Mouse (Mus musculus) heart, embryonic 16.5 days (tissue): ENCODE measurements around the gene Krt72. TPM values are rescaled to one million over a fixed set of nuclear protein-coding genes. Genes with fewer than 3 reads are reported as not detected.

ENCODE experiments used
- ATAC-seq: fragments of 200-750 bp; cut with Nextera tagmentation; replicated peaks from 2 replicates; pipeline ENCODE4 v1.8.0; 2017; ENCODE audit warnings: moderate number of reproducible peaks; ENCODE audit not compliant: insufficient read depth, low FRiP score; ENCODE audit errors: extremely low read depth
- H3K27ac ChIP-seq: fragments of 300-500 bp; sonication (generic); 2 replicates; pipeline ENCODE4 v1.5.1; 2014; ENCODE audit warnings: mild to moderate bottlenecking, low read length, control low read depth, moderate library complexity
- H3K27me3 ChIP-seq: fragments of 300-500 bp; sonication (generic); 2 replicates; pipeline ENCODE4 v1.6.1; 2014; ENCODE audit warnings: low read length, mixed read lengths; ENCODE audit not compliant: control insufficient read depth, insufficient read depth
- H3K36me3 ChIP-seq: fragments of 300-500 bp; sonication (generic); 2 replicates; pipeline ENCODE4 v1.6.1; 2014; ENCODE audit not compliant: control insufficient read depth, insufficient read depth
- H3K4me1 ChIP-seq: fragments of 300-500 bp; sonication (generic); 2 replicates; pipeline ENCODE4 v1.6.1; 2014; ENCODE audit warnings: low read length, mixed read lengths; ENCODE audit not compliant: control insufficient read depth, insufficient read depth
- H3K4me2 ChIP-seq: fragments of 300-500 bp; sonication (generic); 2 replicates; pipeline ENCODE4 v1.6.1; 2014; ENCODE audit warnings: low read depth, mild to moderate bottlenecking, control low read depth, low read length
- H3K4me3 ChIP-seq: fragments of 300-500 bp; sonication (generic); 2 replicates; pipeline ENCODE4 v1.5.1; 2014; ENCODE audit warnings: mild to moderate bottlenecking, control low read depth, low read length
- H3K9ac ChIP-seq: fragments of 300-500 bp; sonication (generic); 2 replicates; pipeline ENCODE4 v1.6.1; 2014; ENCODE audit warnings: low read length, control low read depth
- H3K9me3 ChIP-seq: fragments of 300-500 bp; sonication (generic); replicated peaks from 2 replicates; pipeline ENCODE4 v1.6.1; 2016; ENCODE audit warnings: low read length; ENCODE audit not compliant: control insufficient read depth
- WGBS: fragments of 180-500 bp; shearing (Covaris S2); extraction: QIAGEN DNeasy Blood & Tissue Kit; methylation state at CpG from one replicate; pipeline ENCODE4 v1.1.7; 2014; 5-methylcytosine and 5-hydroxymethylcytosine counted together
- polyA plus RNA-seq: library from polyadenylated mRNA; unstranded; fragments of >200 nt; fragmentation: Nextera tagmentation; extraction: Ambion mirVana; gene quantifications from 2 replicates; pipeline ENCODE4 v1.2.1, GENCODE M21; 2015

Gene Krt72
- polyA plus RNA-seq, 1 experiment from 2014 or later: 0.21 TPM

DNA sequence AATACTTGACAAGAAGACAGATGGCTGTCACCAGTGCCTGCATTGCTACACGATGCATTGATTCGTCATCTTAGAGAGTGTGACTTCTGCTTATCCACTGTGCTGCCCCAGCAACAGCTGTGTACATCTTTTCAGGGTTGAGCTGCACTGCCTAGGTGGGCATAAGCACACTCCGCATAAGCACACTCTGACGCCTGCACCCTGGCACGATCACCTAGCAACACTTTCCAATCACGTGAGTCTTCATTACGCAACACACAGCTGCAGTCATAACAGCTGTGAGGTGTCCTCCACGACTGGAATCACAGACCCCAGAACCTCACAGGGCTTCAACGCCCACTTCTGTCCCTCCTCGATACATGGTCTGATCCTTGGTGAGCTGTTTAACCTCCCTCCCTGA, 12.8 kb downstream of the Krt72 start:
- H3K27ac ChIP-seq: no peak overlapping the region
- no peaks in the 10 kb centered on the region for H3K4me1 ChIP-seq
- no peaks in the 10 kb centered on the region for H3K36me3 ChIP-seq
- peaks cover 23% of the 10 kb centered on the region for H3K27me3 ChIP-seq
- no peaks in the 10 kb centered on the region for H3K9me3 ChIP-seq
- H3K4me3 ChIP-seq: no peak overlapping the region
- no peak overlapping the region for H3K9ac ChIP-seq
- 69% methylated on average over 10 of the region's 10 CpGs for WGBS
- no peak overlapping the region for H3K4me2 ChIP-seq
- no peak for ATAC-seq

DNA sequence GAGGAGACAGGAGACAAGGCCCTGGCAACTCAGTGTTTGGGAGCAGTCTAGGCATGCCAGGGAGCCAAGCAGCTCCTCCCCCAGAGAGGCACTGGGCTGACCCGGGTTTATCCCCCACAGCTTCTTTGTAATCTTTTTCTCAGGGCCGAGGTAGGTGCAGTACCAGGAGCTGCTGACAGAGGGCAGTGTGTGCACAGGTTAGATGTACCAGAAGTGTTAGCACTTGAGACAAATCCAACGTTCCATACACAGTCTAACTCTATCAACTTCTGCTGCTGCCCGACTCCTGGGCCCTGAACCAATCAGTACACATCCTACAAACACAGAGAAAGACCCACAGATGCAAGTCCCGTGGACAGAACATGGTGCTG, 13.6 kb downstream of the Krt72 start:
- H3K27me3 ChIP-seq: peaks cover 23% of the 10 kb centered on the region
- H3K4me1 ChIP-seq: no peaks in the 10 kb centered on the region
- H3K9me3 ChIP-seq: no peaks in the 10 kb centered on the region
- WGBS: 6% methylated on average over 5 of the region's 5 CpGs
- ATAC-seq: peak; percentile 41; the same call in 1 of the 2 replicates
- H3K4me2 ChIP-seq: no peak overlapping the region
- no peak overlapping the region for H3K4me3 ChIP-seq
- H3K9ac ChIP-seq: no peak overlapping the region
- H3K36me3 ChIP-seq: no peaks in the 10 kb centered on the region
- no peak overlapping the region for H3K27ac ChIP-seq

DNA sequence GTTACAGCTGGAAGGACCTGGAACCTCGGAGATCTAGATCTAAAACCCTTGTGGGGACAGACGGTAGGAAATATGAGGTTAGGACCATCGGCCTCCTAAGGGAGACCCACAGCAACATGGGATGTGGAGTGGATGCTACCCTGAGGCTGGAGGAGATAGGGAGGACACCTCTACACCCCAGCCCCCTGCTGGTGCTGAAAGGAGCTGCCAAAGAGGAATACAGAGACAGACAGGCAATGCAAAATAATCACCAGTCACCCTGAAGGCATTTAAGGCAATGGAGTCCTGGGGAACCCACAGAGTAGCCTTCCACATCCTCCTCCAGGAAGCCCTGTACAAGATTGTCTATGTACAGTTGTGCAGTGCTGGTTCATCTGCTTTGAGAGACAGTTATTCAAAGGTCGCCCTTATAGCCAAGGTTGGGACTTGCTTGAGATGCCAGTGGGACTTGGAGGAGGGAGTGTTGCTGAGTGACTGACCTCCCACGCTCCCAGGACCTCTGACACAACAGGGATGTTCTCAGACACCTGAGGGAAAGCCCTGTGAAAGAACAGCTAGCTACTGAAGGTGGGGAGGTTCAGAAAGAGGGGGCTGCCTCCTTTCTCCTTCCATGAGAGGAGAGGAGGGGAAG, 14.1 kb downstream of the Krt72 start:
- peaks cover 23% of the 10 kb centered on the region for H3K27me3 ChIP-seq
- no peak overlapping the region for H3K4me2 ChIP-seq
- no peak overlapping the region for H3K9ac ChIP-seq
- ATAC-seq: no peak
- 68% methylated on average over 5 of the region's 5 CpGs for WGBS
- no peaks in the 10 kb centered on the region for H3K4me1 ChIP-seq
- no peaks in the 10 kb centered on the region for H3K9me3 ChIP-seq
- H3K27ac ChIP-seq: no peak overlapping the region
- no peak overlapping the region for H3K4me3 ChIP-seq
- H3K36me3 ChIP-seq: no peaks in the 10 kb centered on the region

DNA sequence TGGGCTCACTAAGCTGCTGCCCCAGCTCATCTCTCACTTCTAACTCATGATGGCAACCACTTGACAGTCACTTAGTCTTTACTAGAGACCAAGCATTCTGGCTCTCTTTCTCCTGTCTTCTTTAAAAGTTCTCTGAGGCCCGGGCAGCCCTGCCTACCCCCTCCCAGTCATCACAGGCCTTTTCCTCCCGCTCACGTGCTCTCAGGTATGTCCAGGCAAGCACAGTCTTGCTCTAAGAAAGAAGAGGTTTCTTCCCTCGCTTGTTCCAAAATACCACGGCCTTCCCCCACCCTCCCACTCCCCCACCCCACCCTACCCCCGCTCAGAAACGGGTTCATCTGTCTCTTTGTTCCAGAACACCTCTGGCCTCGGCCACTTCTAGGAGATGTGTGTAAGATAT, 16.0 kb downstream of the Krt72 start:
- Histone ChIP-seq H3K9ac (no peak overlapping the region), H3K4me2 (no peak overlapping the region), H3K27me3 (peaks cover 26% of the 10 kb centered on the region), H3K9me3 (no peaks in the 10 kb centered on the region), H3K27ac (no peak overlapping the region), H3K4me1 (no peaks in the 10 kb centered on the region), H3K4me3 (no peak overlapping the region), H3K36me3 (no peaks in the 10 kb centered on the region)
- ATAC-seq: no peak
- WGBS: 25% methylated on average over 8 of the region's 8 CpGs

DNA sequence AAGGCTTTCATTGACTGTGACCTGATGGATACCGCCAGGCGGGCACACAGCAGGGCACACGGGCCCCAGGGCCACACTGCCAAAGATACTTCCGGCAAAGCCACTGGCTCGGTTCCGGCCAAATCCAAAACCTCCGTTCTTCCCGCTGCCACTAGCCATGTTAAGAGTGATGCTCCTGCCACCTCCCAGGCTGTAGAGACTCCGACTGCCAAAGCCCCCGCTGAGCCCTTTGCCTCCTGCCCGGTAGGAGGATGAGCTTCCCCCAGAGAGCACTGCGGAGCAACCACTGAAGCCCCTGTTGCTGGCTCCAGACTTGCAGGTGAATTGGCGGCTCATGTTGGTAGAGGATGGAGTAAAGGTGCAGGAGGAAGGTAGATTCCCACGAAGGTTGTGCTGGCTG, 43.5 kb downstream of the Krt72 start, which contains the start of gene Krt71:
Krt71 (minus strand) TSS at position 399 of the 400 bp plus-strand sequence.
- no peak within 1 kb of the TSS for H3K4me3 ChIP-seq
- peaks cover 13% of the 10 kb centered on the region; the same call in 1 of the 2 replicates for H3K27me3 ChIP-seq
- H3K4me1 ChIP-seq: no peaks in the 10 kb centered on the region
- WGBS: 57% methylated on average over 14 of the region's 14 CpGs
- H3K4me2 ChIP-seq: no peak within 1 kb of the TSS
- H3K9ac ChIP-seq: no peak within 1 kb of the TSS
- H3K27ac ChIP-seq: no peak within 1 kb of the TSS
- no peak for ATAC-seq
- no peaks in the 10 kb centered on the region for H3K9me3 ChIP-seq
- H3K36me3 ChIP-seq: no peaks in the 10 kb centered on the region

DNA sequence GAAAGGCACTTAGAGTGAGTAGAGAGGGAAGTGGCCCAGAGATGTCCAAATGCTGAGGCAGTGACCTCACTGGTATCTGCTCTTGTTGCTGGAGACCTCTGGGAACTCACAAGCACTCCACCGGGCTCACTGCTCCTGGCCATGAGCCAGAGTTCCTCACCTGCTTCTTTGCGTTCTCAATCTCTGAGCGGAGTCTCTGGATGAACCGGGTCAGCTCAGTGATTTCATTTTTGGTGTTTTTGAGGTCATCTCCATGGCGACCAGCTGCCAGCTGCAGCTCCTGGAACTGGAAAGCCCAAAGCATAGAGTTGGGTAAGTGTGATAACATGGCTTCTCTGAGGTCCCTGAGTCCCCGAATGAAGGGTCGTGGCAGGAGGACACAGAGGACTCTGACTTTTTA, 48.5 kb downstream of the Krt72 start:
- no peak for ATAC-seq
- Histone ChIP-seq H3K27ac (no peak overlapping the region), H3K4me1 (no peaks in the 10 kb centered on the region), H3K9me3 (no peaks in the 10 kb centered on the region), H3K27me3 (peaks cover 6% of the 10 kb centered on the region; the same call in 1 of the 2 replicates), H3K4me2 (no peak overlapping the region), H3K9ac (no peak overlapping the region), H3K36me3 (no peaks in the 10 kb centered on the region), H3K4me3 (no peak overlapping the region)
- 72% methylated on average over 7 of the region's 7 CpGs for WGBS

DNA sequence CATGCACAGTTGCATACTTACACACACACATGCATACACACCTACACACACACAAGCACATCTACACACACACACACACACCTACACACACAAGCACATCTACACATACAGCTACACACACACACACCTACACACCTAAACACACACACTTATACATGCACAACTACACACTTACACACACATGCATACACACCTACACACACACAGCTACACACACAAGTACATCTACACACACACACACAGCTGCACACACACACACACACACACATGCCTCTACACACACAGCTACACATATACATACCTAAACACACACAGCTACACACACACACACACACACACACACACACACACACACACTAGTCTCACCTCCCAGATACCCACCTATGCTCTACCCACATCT, 55.6 kb downstream of the Krt72 start:
- no peaks in the 10 kb centered on the region for H3K9me3 ChIP-seq
- no peak overlapping the region for H3K4me3 ChIP-seq
- H3K27ac ChIP-seq: no peak overlapping the region
- H3K36me3 ChIP-seq: no peaks in the 10 kb centered on the region
- no peak overlapping the region for H3K4me2 ChIP-seq
- no peak overlapping the region for H3K9ac ChIP-seq
- H3K4me1 ChIP-seq: no peaks in the 10 kb centered on the region
- no peaks in the 10 kb centered on the region; the same call in 1 of the 2 replicates for H3K27me3 ChIP-seq
- ATAC-seq: no peak

Other genes with a start within 250 kb of the Krt72 start
- not detected in 2 replicates for gene Krt82, start 235.8 kb downstream of the Krt72 start, polyA plus RNA-seq
- not detected in 2 replicates for gene Krt90, start 223.5 kb downstream of the Krt72 start, polyA plus RNA-seq
- 0.17 and 0.19 TPM in 2 replicates for gene Krt75, start 212.6 kb downstream of the Krt72 start, polyA plus RNA-seq
- gene Gm5414, start 158.3 kb downstream of the Krt72 start, polyA plus RNA-seq: not detected in 2 replicates
- gene Gm5478, start 139.1 kb downstream of the Krt72 start, polyA plus RNA-seq: not detected in 2 replicates
- 0.28 TPM in 1 of 2 replicates, not detected in the other for gene Krt6b, start 106.2 kb downstream of the Krt72 start, polyA plus RNA-seq
- 0.62 TPM in 2 replicates for gene Krt6a, start 92.2 kb downstream of the Krt72 start, polyA plus RNA-seq
- 11.4 and 17.2 TPM in 2 replicates for gene Krt5, start 73.6 kb downstream of the Krt72 start, polyA plus RNA-seq
- 0.07 TPM in 1 of 2 replicates, not detected in the other for gene Krt71, start 43.4 kb downstream of the Krt72 start, polyA plus RNA-seq
- not detected in 2 replicates for gene Krt73, start 15.9 kb upstream of the Krt72 start, polyA plus RNA-seq
- gene Krt2, start 31.7 kb upstream of the Krt72 start, polyA plus RNA-seq: not detected in 2 replicates
- 0.11 and 0.25 TPM in 2 replicates for gene Krt1, start 64.3 kb upstream of the Krt72 start, polyA plus RNA-seq
- 0.07 TPM in 2 replicates for gene Krt77, start 83.2 kb upstream of the Krt72 start, polyA plus RNA-seq
- gene Krt76, start 106.5 kb upstream of the Krt72 start, polyA plus RNA-seq: not detected in 2 replicates
- 1.4 and 6.0 TPM in 2 replicates for gene Krt4, start 138.3 kb upstream of the Krt72 start, polyA plus RNA-seq
- gene Krt79, start 153.9 kb upstream of the Krt72 start, polyA plus RNA-seq: 0.53 and 0.75 TPM in 2 replicates
- gene Krt78, start 167.8 kb upstream of the Krt72 start, polyA plus RNA-seq: 0.14 TPM in 1 of 2 replicates, not detected in the other
- gene Krt8, start 218.0 kb upstream of the Krt72 start, polyA plus RNA-seq: 132 and 209 TPM in 2 replicates
- gene Krt18, start 241.7 kb upstream of the Krt72 start, polyA plus RNA-seq: 127 and 215 TPM in 2 replicates